Mouse (Mus musculus): ENCODE measurements around the gene Adam10. TPM values are rescaled to one million over a fixed set of nuclear protein-coding genes. Genes with fewer than 3 reads are reported as not detected.

The Adam10 gene
- polyA plus RNA-seq, 1 experiment from 2014 or later, result 62.9 TPM

Small RNAs within 50 kb of the gene (microRNA-seq; reads per million reads assigned to microRNA genes)
- not detected for gene Gm25149

Other genes starting within 250 kb of the Adam10 start
- gene Rnf111, start 175.3 kb upstream of the Adam10 start, polyA plus RNA-seq (2015; fragmentation: Nextera tagmentation; extraction: Ambion mirVana), result 22.8 and 25.5 TPM in 2 replicates
- 47.4 and 52.8 TPM in 2 replicates for gene Sltm, start 136.2 kb upstream of the Adam10 start, polyA plus RNA-seq (2015; fragmentation: Nextera tagmentation; extraction: Ambion mirVana)
- 0.23 and 0.35 TPM in 2 replicates for gene Gm10642, start 22.7 kb upstream of the Adam10 start, polyA plus RNA-seq (2015; fragmentation: Nextera tagmentation; extraction: Ambion mirVana)
- 12.3 and 13.3 TPM in 2 replicates for gene Mindy2, start 21.8 kb upstream of the Adam10 start, polyA plus RNA-seq (2015; fragmentation: Nextera tagmentation; extraction: Ambion mirVana)